Mouse (Mus musculus): ENCODE data around the gene Pak2. TPM values are rescaled to one million over a fixed set of nuclear protein-coding genes. Genes with fewer than 3 reads are reported as not detected.

The Pak2 gene
- polyA plus RNA-seq, 1 experiment from 2014 or later = 33.9 TPM

DNA sequence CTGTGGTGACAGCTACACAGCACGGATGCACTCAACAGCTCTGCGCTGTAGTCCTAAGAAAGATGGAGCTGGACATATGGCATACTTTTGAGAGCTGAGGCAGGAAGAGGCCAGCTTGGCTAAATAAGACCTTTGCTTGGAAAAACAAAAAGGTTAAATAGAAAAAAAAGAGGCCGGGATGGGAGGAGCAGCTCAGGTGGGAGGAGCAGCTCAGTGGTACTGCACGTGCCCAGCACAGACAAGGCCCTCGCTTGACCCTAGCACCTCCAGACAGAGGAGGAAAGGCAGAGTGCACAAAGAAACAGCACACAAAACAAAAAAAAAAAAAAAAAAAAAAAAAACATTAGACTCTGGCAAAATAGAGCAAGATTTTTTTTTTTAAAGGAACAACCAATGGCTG is 82.8 kb downstream of the Pak2 start:
- Histone ChIP-seq H3K9ac (ENCODE audit: low read depth, low read length) (no peak overlapping the region), H3K27me3 (ENCODE audit: control insufficient read depth, insufficient read depth, low read length) (no peaks in the 10 kb centered on the region), H3K4me2 (no peak overlapping the region), H3K9me3 (replicated peaks; ENCODE audit: control insufficient read depth, low read length) (no peaks in the 10 kb centered on the region), H3K4me3 (ENCODE audit: low read depth, low read length) (no peak overlapping the region), H3K4me1 (ENCODE audit: control insufficient read depth, insufficient read depth, low read length) (no peaks in the 10 kb centered on the region), H3K36me3 (ENCODE audit: control insufficient read depth, insufficient read depth, low read length) (peaks cover 2% of the 10 kb centered on the region; the same call in 1 of the 2 replicates), H3K27ac (ENCODE audit: low read depth, low read length) (no peak overlapping the region)
- 81% methylated on average over 5 of the region's 5 CpGs for WGBS (ENCODE audit: insufficient replicate concordance)
- no peak for ATAC-seq (replicated peaks; ENCODE audit: insufficient number of reproducible peaks, low FRiP score, low TSS enrichment)

DNA sequence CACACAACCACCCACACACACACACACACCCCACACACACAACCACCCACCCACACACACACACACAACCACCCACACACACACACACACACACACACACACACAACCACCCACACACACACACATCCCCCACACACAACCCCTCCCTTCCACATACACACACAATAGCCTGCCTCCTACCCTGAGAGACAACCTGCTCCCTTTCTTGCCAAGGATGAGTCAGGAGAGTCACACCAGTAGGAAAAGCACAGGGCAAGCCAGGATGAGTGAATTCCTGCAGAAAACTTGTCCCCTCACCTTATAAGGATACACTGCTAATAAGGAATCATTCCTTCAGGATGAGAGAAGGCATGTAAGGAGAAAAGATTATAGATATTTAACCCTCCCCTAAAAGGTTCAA is 85.2 kb downstream of the Pak2 start:
- H3K27ac ChIP-seq (ENCODE audit: low read depth, low read length) = no peak overlapping the region
- H3K27me3 ChIP-seq (ENCODE audit: control insufficient read depth, insufficient read depth, low read length) = no peaks in the 10 kb centered on the region
- peaks cover 8% of the 10 kb centered on the region for H3K36me3 ChIP-seq (ENCODE audit: control insufficient read depth, insufficient read depth, low read length)
- no peaks in the 10 kb centered on the region for H3K4me1 ChIP-seq (ENCODE audit: control insufficient read depth, insufficient read depth, low read length)
- H3K9me3 ChIP-seq (replicated peaks; ENCODE audit: control insufficient read depth, low read length) = no peaks in the 10 kb centered on the region
- no peak overlapping the region for H3K4me2 ChIP-seq
- H3K9ac ChIP-seq (ENCODE audit: low read depth, low read length) = no peak overlapping the region
- ATAC-seq (replicated peaks; ENCODE audit: insufficient number of reproducible peaks, low FRiP score, low TSS enrichment) = no peak
- H3K4me3 ChIP-seq (ENCODE audit: low read depth, low read length) = no peak overlapping the region

DNA sequence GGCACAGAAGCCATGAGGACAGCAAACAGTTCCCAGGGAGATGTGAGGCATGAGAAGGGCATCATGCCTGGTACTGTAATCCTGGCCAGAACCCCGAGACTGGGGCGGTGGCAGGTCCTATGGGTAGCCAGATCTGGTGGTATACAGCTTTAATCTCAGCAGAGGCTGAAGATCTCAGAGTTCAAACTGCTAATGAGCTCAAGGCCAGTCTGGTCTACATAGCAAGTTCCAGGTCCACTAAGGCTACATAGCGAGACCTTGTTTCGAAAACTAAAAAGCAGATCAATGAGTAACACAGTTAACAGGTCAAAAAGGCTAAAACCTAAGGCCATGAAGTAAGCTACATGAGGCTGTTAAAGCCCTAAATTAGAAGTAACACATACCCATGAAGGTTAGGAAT is 85.9 kb downstream of the Pak2 start:
- no peaks in the 10 kb centered on the region for H3K27me3 ChIP-seq (ENCODE audit: control insufficient read depth, insufficient read depth, low read length)

DNA sequence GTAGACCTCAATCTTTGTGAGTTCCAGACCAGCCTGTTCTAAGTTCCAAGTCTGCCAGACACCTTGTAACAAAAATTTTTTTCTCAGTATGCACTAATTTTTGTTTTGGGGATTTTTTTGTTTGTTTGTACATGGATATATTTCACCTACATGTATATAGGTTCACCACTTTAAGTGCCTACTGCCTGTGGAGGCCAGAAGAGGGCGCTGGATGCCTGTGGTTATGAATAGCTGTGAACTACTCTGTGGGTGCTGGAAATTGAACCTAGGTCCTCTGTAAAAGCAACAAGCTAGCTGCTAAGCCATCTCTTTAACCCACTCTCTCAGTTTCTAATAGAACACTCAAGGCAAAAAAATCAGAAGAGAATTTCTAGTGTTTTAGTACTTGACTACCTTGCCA is 87.1 kb downstream of the Pak2 start:
- Histone ChIP-seq H3K9me3 (replicated peaks; ENCODE audit: control insufficient read depth, low read length) (no peaks in the 10 kb centered on the region), H3K4me3 (ENCODE audit: low read depth, low read length) (no peak overlapping the region), H3K4me2 (no peak overlapping the region), H3K9ac (ENCODE audit: low read depth, low read length) (no peak overlapping the region), H3K27me3 (ENCODE audit: control insufficient read depth, insufficient read depth, low read length) (no peaks in the 10 kb centered on the region), H3K27ac (ENCODE audit: low read depth, low read length) (no peak overlapping the region), H3K4me1 (ENCODE audit: control insufficient read depth, insufficient read depth, low read length) (no peaks in the 10 kb centered on the region), H3K36me3 (ENCODE audit: control insufficient read depth, insufficient read depth, low read length) (peaks cover 9% of the 10 kb centered on the region)
- WGBS (ENCODE audit: insufficient replicate concordance) = 44% methylated on average over 1 of the region's 1 CpGs
- ATAC-seq (replicated peaks; ENCODE audit: insufficient number of reproducible peaks, low FRiP score, low TSS enrichment) = no peak

More for the DNA sequence above, 85.9 kb downstream of the Pak2 start:
- H3K4me1 ChIP-seq (ENCODE audit: control insufficient read depth, insufficient read depth, low read length) = no peaks in the 10 kb centered on the region
- ATAC-seq (replicated peaks; ENCODE audit: insufficient number of reproducible peaks, low FRiP score, low TSS enrichment) = no peak
- peaks cover 8% of the 10 kb centered on the region for H3K36me3 ChIP-seq (ENCODE audit: control insufficient read depth, insufficient read depth, low read length)
- H3K9me3 ChIP-seq (replicated peaks; ENCODE audit: control insufficient read depth, low read length) = no peaks in the 10 kb centered on the region
- H3K4me2 ChIP-seq = no peak overlapping the region
- WGBS (ENCODE audit: insufficient replicate concordance) = 94% methylated on average over 4 of the region's 4 CpGs
- H3K9ac ChIP-seq (ENCODE audit: low read depth, low read length) = no peak overlapping the region
- H3K4me3 ChIP-seq (ENCODE audit: low read depth, low read length) = no peak overlapping the region
- no peak overlapping the region for H3K27ac ChIP-seq (ENCODE audit: low read depth, low read length)

DNA sequence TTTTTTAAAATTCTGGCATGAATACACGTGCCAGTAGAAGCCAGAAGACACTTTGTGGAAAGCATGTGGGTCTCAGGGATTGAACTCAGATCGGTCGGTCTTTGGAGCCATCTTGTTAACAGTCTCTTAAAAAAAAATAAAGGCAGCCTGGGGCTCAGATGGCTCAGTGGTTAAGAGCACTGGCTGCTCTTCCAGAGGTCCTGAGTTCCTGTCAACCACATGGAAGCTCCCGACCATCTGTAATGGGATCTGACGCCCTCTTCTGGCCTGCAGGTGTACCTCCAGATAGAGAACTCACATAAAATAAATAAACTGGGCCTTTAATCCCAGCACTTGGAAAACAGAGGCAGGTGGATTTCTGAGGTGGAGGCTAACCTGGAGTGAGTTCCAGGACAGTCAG is 98.2 kb downstream of the Pak2 start:
- no peaks in the 10 kb centered on the region for H3K27me3 ChIP-seq (ENCODE audit: control insufficient read depth, insufficient read depth, low read length)
- peaks cover 4% of the 10 kb centered on the region; the same call in 1 of the 2 replicates for H3K36me3 ChIP-seq (ENCODE audit: control insufficient read depth, insufficient read depth, low read length)
- no peak overlapping the region for H3K4me3 ChIP-seq (ENCODE audit: low read depth, low read length)
- no peak for ATAC-seq (replicated peaks; ENCODE audit: insufficient number of reproducible peaks, low FRiP score, low TSS enrichment)
- H3K4me1 ChIP-seq (ENCODE audit: control insufficient read depth, insufficient read depth, low read length) = no peaks in the 10 kb centered on the region
- H3K4me2 ChIP-seq = no peak overlapping the region
- no peak overlapping the region for H3K9ac ChIP-seq (ENCODE audit: low read depth, low read length)
- H3K9me3 ChIP-seq (replicated peaks; ENCODE audit: control insufficient read depth, low read length) = no peaks in the 10 kb centered on the region
- no peak overlapping the region for H3K27ac ChIP-seq (ENCODE audit: low read depth, low read length)
- 78% methylated on average over 5 of the region's 5 CpGs for WGBS (ENCODE audit: insufficient replicate concordance)

DNA sequence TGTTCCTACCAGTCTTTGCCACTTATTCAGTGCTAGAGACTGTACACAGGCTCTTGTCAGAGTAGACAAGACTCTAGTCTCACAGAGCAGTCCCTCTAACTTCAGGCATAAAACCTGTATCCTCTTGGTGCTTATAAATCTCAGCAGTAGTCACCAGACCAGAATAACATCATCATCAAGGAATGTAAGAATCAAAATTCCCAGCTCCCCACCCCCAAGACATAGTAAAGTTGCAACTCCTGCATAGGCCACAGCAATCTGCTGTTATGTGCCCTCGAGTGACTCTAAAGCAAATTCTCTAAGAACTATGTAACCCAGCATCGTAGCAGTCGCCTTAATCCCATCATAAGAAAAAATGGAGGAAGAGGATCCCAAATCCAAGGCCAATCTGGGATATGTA is 99.6 kb downstream of the Pak2 start:
- no peak overlapping the region for H3K4me3 ChIP-seq (ENCODE audit: low read depth, low read length)
- no peak for ATAC-seq (replicated peaks; ENCODE audit: insufficient number of reproducible peaks, low FRiP score, low TSS enrichment)
- no peaks in the 10 kb centered on the region for H3K4me1 ChIP-seq (ENCODE audit: control insufficient read depth, insufficient read depth, low read length)
- peaks cover 4% of the 10 kb centered on the region; the same call in 1 of the 2 replicates for H3K36me3 ChIP-seq (ENCODE audit: control insufficient read depth, insufficient read depth, low read length)
- no peaks in the 10 kb centered on the region for H3K27me3 ChIP-seq (ENCODE audit: control insufficient read depth, insufficient read depth, low read length)
- no peaks in the 10 kb centered on the region for H3K9me3 ChIP-seq (replicated peaks; ENCODE audit: control insufficient read depth, low read length)
- WGBS (ENCODE audit: insufficient replicate concordance) = 87% methylated on average over 3 of the region's 3 CpGs
- H3K9ac ChIP-seq (ENCODE audit: low read depth, low read length) = no peak overlapping the region
- H3K27ac ChIP-seq (ENCODE audit: low read depth, low read length) = no peak overlapping the region
- H3K4me2 ChIP-seq = no peak overlapping the region

DNA sequence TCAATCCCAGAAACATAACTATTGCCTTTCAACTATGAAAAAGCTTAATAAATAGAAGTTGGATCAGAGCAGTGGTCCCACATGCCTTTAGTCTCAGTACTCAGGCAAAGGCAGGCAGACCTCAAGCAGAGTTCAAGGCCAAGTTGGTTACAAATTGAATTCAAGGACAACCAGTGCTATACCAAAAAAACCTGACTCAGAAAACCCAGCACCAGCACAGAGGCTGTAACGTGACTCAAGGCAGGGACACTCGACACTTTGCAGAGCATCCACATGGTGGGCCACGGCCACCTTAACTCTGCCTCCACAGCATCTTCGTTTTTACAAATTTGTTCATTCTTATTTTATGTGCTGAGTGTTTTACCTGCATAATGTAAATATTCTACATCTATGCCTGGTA is 103.9 kb downstream of the Pak2 start:
- Histone ChIP-seq H3K4me1 (ENCODE audit: control insufficient read depth, insufficient read depth, low read length) (no peaks in the 10 kb centered on the region), H3K4me2 (no peak overlapping the region), H3K27ac (ENCODE audit: low read depth, low read length) (no peak overlapping the region), H3K36me3 (ENCODE audit: control insufficient read depth, insufficient read depth, low read length) (peaks cover 5% of the 10 kb centered on the region), H3K4me3 (ENCODE audit: low read depth, low read length) (no peak overlapping the region), H3K27me3 (ENCODE audit: control insufficient read depth, insufficient read depth, low read length) (no peaks in the 10 kb centered on the region), H3K9me3 (replicated peaks; ENCODE audit: control insufficient read depth, low read length) (no peaks in the 10 kb centered on the region), H3K9ac (ENCODE audit: low read depth, low read length) (no peak overlapping the region)
- WGBS (ENCODE audit: insufficient replicate concordance) = 86% methylated on average over 4 of the region's 4 CpGs
- ATAC-seq (replicated peaks; ENCODE audit: insufficient number of reproducible peaks, low FRiP score, low TSS enrichment) = no peak

Small RNA genes lying within 50 kb of the gene (microRNA-seq; reads per million reads assigned to microRNA genes)
- gene Gm26269 (ENCODE audit: borderline number of aligned reads) = not detected

Other genes with a start within 250 kb of the Pak2 start
- gene Meltf, start 200.5 kb downstream of the Pak2 start, polyA plus RNA-seq (2014; fragmentation: Nextera tagmentation; extraction: Ambion mirVana) = not detected in 2 replicates
- 0.55 TPM in 1 of 2 replicates, not detected in the other for gene Pigz, start 145.5 kb downstream of the Pak2 start, polyA plus RNA-seq (2014; fragmentation: Nextera tagmentation; extraction: Ambion mirVana)
- 105 and 113 TPM in 2 replicates for gene 0610012G03Rik, start 130.8 kb downstream of the Pak2 start, polyA plus RNA-seq (2014; fragmentation: Nextera tagmentation; extraction: Ambion mirVana)
- 87.5 and 90.0 TPM in 2 replicates for gene Ncbp2, start 130.8 kb downstream of the Pak2 start, polyA plus RNA-seq (2014; fragmentation: Nextera tagmentation; extraction: Ambion mirVana)
- gene Senp5, start 76.1 kb downstream of the Pak2 start, polyA plus RNA-seq (2014; fragmentation: Nextera tagmentation; extraction: Ambion mirVana) = 9.8 and 10.9 TPM in 2 replicates
- gene Pigx, start 20.4 kb upstream of the Pak2 start, polyA plus RNA-seq (2014; fragmentation: Nextera tagmentation; extraction: Ambion mirVana) = 86.3 and 91.7 TPM in 2 replicates
- gene Cep19, start 20.5 kb upstream of the Pak2 start, polyA plus RNA-seq (2014; fragmentation: Nextera tagmentation; extraction: Ambion mirVana) = 22.0 and 24.4 TPM in 2 replicates
- gene Nrros, start 86.3 kb upstream of the Pak2 start, polyA plus RNA-seq (2014; fragmentation: Nextera tagmentation; extraction: Ambion mirVana) = 5.9 and 6.6 TPM in 2 replicates
- 0.42 TPM in 1 of 2 replicates, not detected in the other for gene Bex6, start 100.5 kb upstream of the Pak2 start, polyA plus RNA-seq (2014; fragmentation: Nextera tagmentation; extraction: Ambion mirVana)
- gene Fbxo45, start 167.8 kb upstream of the Pak2 start, polyA plus RNA-seq (2014; fragmentation: Nextera tagmentation; extraction: Ambion mirVana) = 11.2 and 12.4 TPM in 2 replicates
- 11.1 and 14.3 TPM in 2 replicates for gene Wdr53, start 167.9 kb upstream of the Pak2 start, polyA plus RNA-seq (2014; fragmentation: Nextera tagmentation; extraction: Ambion mirVana)
- gene Smco1, start 192.1 kb upstream of the Pak2 start, polyA plus RNA-seq (2014; fragmentation: Nextera tagmentation; extraction: Ambion mirVana) = not detected in 2 replicates
- gene Rnf168, start 198.1 kb upstream of the Pak2 start, polyA plus RNA-seq (2014; fragmentation: Nextera tagmentation; extraction: Ambion mirVana) = 17.3 and 18.7 TPM in 2 replicates

Measured in heart, embryonic 11.5 days (tissue).